Mouse (Mus musculus): ENCODE measurements around the gene Olfr1404. TPM values are rescaled to one million over a fixed set of nuclear protein-coding genes. Genes with fewer than 3 reads are reported as not detected.
"Not testable (repeated sequence)": the region's sequence is repeated elsewhere in the genome, so short reads cannot be mapped to it uniquely, and the experiment has no call there.

The Olfr1404 gene
- polyA plus RNA-seq (2014; fragmentation: Nextera tagmentation; extraction: Ambion mirVana) = not detected in 2 replicates

DNA sequence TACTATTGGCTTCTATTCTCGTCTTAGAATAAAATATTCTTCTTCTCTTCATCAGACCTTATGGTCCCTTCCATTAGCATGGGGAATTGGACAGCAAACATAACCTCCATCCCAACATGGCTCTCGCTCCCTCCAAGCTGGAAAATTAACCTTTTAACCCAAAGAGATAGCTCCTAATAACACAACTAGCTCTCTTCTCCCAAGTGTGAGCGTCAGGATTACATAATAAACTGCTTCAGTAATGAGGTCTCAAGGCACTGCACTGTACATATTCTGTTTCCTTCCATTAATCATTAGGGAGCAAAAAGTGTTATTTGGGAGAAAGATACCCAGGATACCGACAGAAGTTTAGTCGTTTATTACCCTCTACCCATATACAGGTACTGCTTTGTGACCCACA is at the start of gene Olfr1404:
Gene Olfr1404 (plus strand): TSS at position 301 of the 400 bp plus-strand sequence.
- DNase-seq (ENCODE audit: low spot score) = no peak
- 68% methylated on average over 5 of the region's 5 CpGs for WGBS
- no peak for ATAC-seq (replicated peaks; ENCODE audit: low FRiP score)
- Histone ChIP-seq H3K9ac (ENCODE audit: low read depth, low read length) (no peak within 1 kb of the TSS), H3K4me2 (no peak within 1 kb of the TSS), H3K9me3 (ENCODE audit: control insufficient read depth, low read length) (no peaks in the 10 kb centered on the region), H3K27me3 (replicated peaks; ENCODE audit: control insufficient read depth, insufficient read depth, low read length) (no peaks in the 10 kb centered on the region), H3K4me3 (ENCODE audit: low read depth, low read length) (no peak within 1 kb of the TSS), H3K27ac (ENCODE audit: low read depth, low read length) (no peak within 1 kb of the TSS), H3K36me3 (ENCODE audit: control insufficient read depth, insufficient read depth, low read length) (no peaks in the 10 kb centered on the region), H3K4me1 (replicated peaks; ENCODE audit: control insufficient read depth, insufficient read depth, low read length) (no peaks in the 10 kb centered on the region)

DNA sequence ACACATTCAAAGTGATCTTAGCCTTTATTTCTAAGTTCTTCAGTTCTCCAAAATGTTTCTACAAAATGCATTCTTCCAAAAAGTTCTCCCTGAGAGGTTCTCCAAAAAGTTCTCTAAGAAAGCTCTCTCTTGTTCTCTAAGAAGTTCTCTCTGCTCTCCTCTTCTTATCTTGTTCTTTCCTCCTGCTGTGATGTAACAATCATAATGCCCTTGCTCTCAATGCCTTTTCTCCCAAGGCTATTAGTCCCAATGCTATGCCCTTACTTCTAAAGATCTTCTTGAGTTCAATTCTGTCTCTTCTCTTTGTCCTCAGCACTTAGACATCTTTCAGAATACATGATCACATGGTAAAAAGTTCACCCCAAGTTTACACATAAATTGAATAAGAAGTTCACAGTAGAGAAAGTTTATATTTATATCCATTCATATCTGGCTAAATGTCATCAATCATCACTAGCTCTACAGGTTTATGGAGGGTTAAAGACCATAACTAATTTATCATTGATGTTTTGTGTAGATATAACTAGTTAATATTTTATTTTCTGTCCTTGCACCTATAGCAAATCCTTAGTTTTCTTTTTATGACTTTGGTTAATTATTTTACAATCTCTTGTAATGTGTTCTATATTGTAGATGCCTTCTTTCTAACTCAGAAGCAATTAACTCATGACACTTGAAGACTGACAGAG is 37.9 kb upstream of the Olfr1404 start:
- ATAC-seq (replicated peaks; ENCODE audit: low FRiP score) (no peak), DNase-seq (ENCODE audit: low spot score) (no peak)
- Histone ChIP-seq H3K27me3 (replicated peaks; ENCODE audit: control insufficient read depth, insufficient read depth, low read length) (no peaks in the 10 kb centered on the region), H3K4me3 (ENCODE audit: low read depth, low read length) (no peak overlapping the region), H3K36me3 (ENCODE audit: control insufficient read depth, insufficient read depth, low read length) (no peaks in the 10 kb centered on the region), H3K9ac (ENCODE audit: low read depth, low read length) (no peak overlapping the region), H3K4me1 (replicated peaks; ENCODE audit: control insufficient read depth, insufficient read depth, low read length) (no peaks in the 10 kb centered on the region), H3K27ac (ENCODE audit: low read depth, low read length) (no peak overlapping the region), H3K4me2 (no peak overlapping the region), H3K9me3 (ENCODE audit: control insufficient read depth, low read length) (no peaks in the 10 kb centered on the region)

DNA sequence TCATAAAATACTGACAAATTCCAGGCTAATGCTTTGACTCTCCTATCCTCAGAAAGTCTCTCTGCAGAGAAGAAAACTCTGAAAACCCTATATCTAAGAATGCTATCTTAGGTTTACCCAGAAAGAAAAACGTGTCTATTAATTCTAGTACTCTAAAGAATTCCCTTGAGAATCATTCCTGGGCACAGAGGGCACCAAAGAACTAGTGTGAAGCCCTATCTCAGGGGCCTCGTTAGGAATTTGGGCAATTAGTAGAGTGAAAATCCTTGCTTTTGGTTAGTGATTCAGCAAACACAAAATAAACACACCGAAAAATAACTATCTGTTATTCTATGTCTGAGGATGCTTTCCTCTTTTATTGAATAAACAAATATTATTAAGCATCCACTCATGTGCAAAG is 21.7 kb upstream of the Olfr1404 start, which contains the start of gene Olfr1406:
Gene Olfr1406 (minus strand): TSS at position 101 of the 400 bp plus-strand sequence.
- no peak for ATAC-seq (replicated peaks; ENCODE audit: low FRiP score)
- Histone ChIP-seq H3K36me3 (ENCODE audit: control insufficient read depth, insufficient read depth, low read length) (no peaks in the 10 kb centered on the region), H3K4me3 (ENCODE audit: low read depth, low read length) (no peak within 1 kb of the TSS), H3K9me3 (ENCODE audit: control insufficient read depth, low read length) (no peaks in the 10 kb centered on the region), H3K9ac (ENCODE audit: low read depth, low read length) (no peak within 1 kb of the TSS), H3K27ac (ENCODE audit: low read depth, low read length) (no peak within 1 kb of the TSS), H3K4me2 (no peak within 1 kb of the TSS), H3K4me1 (replicated peaks; ENCODE audit: control insufficient read depth, insufficient read depth, low read length) (no peaks in the 10 kb centered on the region), H3K27me3 (replicated peaks; ENCODE audit: control insufficient read depth, insufficient read depth, low read length) (no peaks in the 10 kb centered on the region)
- WGBS = 53% methylated on average over 3 of the region's 3 CpGs
- DNase-seq (ENCODE audit: low spot score) = no peak

- 39% methylated on average over 3 of the region's 3 CpGs for WGBS
- Histone ChIP-seq H3K4me2 (no peak overlapping the region), H3K27ac (ENCODE audit: low read depth, low read length) (no peak overlapping the region), H3K9ac (ENCODE audit: low read depth, low read length) (no peak overlapping the region), H3K9me3 (ENCODE audit: control insufficient read depth, low read length) (no peaks in the 10 kb centered on the region), H3K27me3 (replicated peaks; ENCODE audit: control insufficient read depth, insufficient read depth, low read length) (no peaks in the 10 kb centered on the region), H3K36me3 (ENCODE audit: control insufficient read depth, insufficient read depth, low read length) (no peaks in the 10 kb centered on the region), H3K4me3 (ENCODE audit: low read depth, low read length) (no peak overlapping the region), H3K4me1 (replicated peaks; ENCODE audit: control insufficient read depth, insufficient read depth, low read length) (no peaks in the 10 kb centered on the region)
- ATAC-seq (replicated peaks; ENCODE audit: low FRiP score) (no peak), DNase-seq (ENCODE audit: low spot score) (no peak)
Measured at GRCm38 (mm10) chr1:173192059-173192458, 20.1 kb upstream of the Olfr1404 start.

- no peak overlapping the region for H3K4me2 ChIP-seq
- H3K27me3 ChIP-seq (replicated peaks; ENCODE audit: control insufficient read depth, insufficient read depth, low read length) = no peaks in the 10 kb centered on the region
- H3K4me1 ChIP-seq (replicated peaks; ENCODE audit: control insufficient read depth, insufficient read depth, low read length) = no peaks in the 10 kb centered on the region
- no peaks in the 10 kb centered on the region for H3K36me3 ChIP-seq (ENCODE audit: control insufficient read depth, insufficient read depth, low read length)
- ATAC-seq (replicated peaks; ENCODE audit: low FRiP score) (no peak), DNase-seq (ENCODE audit: low spot score) (no peak)
- H3K4me3 ChIP-seq (ENCODE audit: low read depth, low read length) = no peak overlapping the region
- no peak overlapping the region for H3K9ac ChIP-seq (ENCODE audit: low read depth, low read length)
- 64% methylated on average over 2 of the region's 2 CpGs for WGBS
- no peaks in the 10 kb centered on the region for H3K9me3 ChIP-seq (ENCODE audit: control insufficient read depth, low read length)
- no peak overlapping the region for H3K27ac ChIP-seq (ENCODE audit: low read depth, low read length)
Measured at GRCm38 (mm10) chr1:173196359-173196758, 15.8 kb upstream of the Olfr1404 start.

- Histone ChIP-seq H3K4me3 (ENCODE audit: low read depth, low read length) (no peak within 1 kb of the TSS), H3K4me1 (replicated peaks; ENCODE audit: control insufficient read depth, insufficient read depth, low read length) (no peaks in the 10 kb centered on the region), H3K9me3 (ENCODE audit: control insufficient read depth, low read length) (no peaks in the 10 kb centered on the region), H3K27ac (ENCODE audit: low read depth, low read length) (no peak within 1 kb of the TSS), H3K36me3 (ENCODE audit: control insufficient read depth, insufficient read depth, low read length) (no peaks in the 10 kb centered on the region), H3K4me2 (no peak within 1 kb of the TSS), H3K27me3 (replicated peaks; ENCODE audit: control insufficient read depth, insufficient read depth, low read length) (no peaks in the 10 kb centered on the region), H3K9ac (ENCODE audit: low read depth, low read length) (no peak within 1 kb of the TSS)
- no peak for DNase-seq (ENCODE audit: low spot score)
- ATAC-seq (replicated peaks; ENCODE audit: low FRiP score) = no peak
- WGBS = 75% methylated on average over 5 of the region's 5 CpGs
Measured at GRCm38 (mm10) chr1:173197508-173197907, 14.7 kb upstream of the Olfr1404 start, which contains the start of gene Olfr218. Gene Olfr218 (plus strand): TSS chr1:173197808.

GRCm38 (mm10) chr1:173216481-173216880 is 4.3 kb downstream of the Olfr1404 start:
- Histone ChIP-seq H3K27ac (ENCODE audit: low read depth, low read length) (no peak overlapping the region), H3K36me3 (ENCODE audit: control insufficient read depth, insufficient read depth, low read length) (no peaks in the 10 kb centered on the region)
- DNase-seq (ENCODE audit: low spot score) = no peak

GRCm38 (mm10) chr1:173227081-173227480 is 14.9 kb downstream of the Olfr1404 start, which contains the start of gene Fcer1a:
Gene Fcer1a (minus strand): TSS chr1:173227214.
- 41% methylated on average over 2 of the region's 2 CpGs for WGBS
- Histone ChIP-seq H3K4me1 (replicated peaks; ENCODE audit: control insufficient read depth, insufficient read depth, low read length) (no peaks in the 10 kb centered on the region), H3K4me2 (no peak within 1 kb of the TSS), H3K9me3 (ENCODE audit: control insufficient read depth, low read length) (no peaks in the 10 kb centered on the region), H3K9ac (ENCODE audit: low read depth, low read length) (no peak within 1 kb of the TSS), H3K27me3 (replicated peaks; ENCODE audit: control insufficient read depth, insufficient read depth, low read length) (no peaks in the 10 kb centered on the region), H3K36me3 (ENCODE audit: control insufficient read depth, insufficient read depth, low read length) (no peaks in the 10 kb centered on the region), H3K4me3 (ENCODE audit: low read depth, low read length) (no peak within 1 kb of the TSS), H3K27ac (ENCODE audit: low read depth, low read length) (no peak within 1 kb of the TSS)
- DNase-seq (ENCODE audit: low spot score) (no peak), ATAC-seq (replicated peaks; ENCODE audit: low FRiP score) (no peak)

More at GRCm38 (mm10) chr1:173216481-173216880, 4.3 kb downstream of the Olfr1404 start:
- Histone ChIP-seq H3K4me1 (replicated peaks; ENCODE audit: control insufficient read depth, insufficient read depth, low read length) (no peaks in the 10 kb centered on the region), H3K9ac (ENCODE audit: low read depth, low read length) (no peak overlapping the region), H3K9me3 (ENCODE audit: control insufficient read depth, low read length) (no peaks in the 10 kb centered on the region), H3K4me2 (no peak overlapping the region), H3K27me3 (replicated peaks; ENCODE audit: control insufficient read depth, insufficient read depth, low read length) (no peaks in the 10 kb centered on the region), H3K4me3 (ENCODE audit: low read depth, low read length) (no peak overlapping the region)
- 83% methylated on average over 3 of the region's 3 CpGs for WGBS
- no peak for ATAC-seq (replicated peaks; ENCODE audit: low FRiP score)

DNA sequence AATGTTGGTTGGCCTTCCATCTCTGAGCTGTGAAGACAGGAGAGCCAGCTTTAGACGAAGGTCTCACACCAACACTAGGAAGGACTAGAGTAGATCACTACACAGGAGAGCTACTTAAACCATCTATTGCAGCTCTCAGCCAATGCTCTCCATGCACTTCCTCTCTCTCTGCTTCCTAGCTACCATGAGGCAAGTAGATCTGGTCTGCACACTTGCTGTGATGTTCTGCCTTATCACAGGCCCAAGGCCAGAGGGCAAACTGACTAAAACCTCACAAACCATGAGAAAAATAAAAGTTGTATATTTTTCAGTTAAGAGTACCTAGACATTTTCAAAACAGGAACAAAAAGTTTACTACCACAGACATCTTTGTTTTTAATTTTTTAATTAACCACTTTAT is 24.8 kb downstream of the Olfr1404 start:
- H3K36me3 ChIP-seq (ENCODE audit: control insufficient read depth, insufficient read depth, low read length); H3K27ac ChIP-seq (ENCODE audit: low read depth, low read length); H3K9ac ChIP-seq (ENCODE audit: low read depth, low read length); H3K4me1 ChIP-seq (replicated peaks; ENCODE audit: control insufficient read depth, insufficient read depth, low read length); DNase-seq (ENCODE audit: low spot score); H3K4me3 ChIP-seq (ENCODE audit: low read depth, low read length); H3K27me3 ChIP-seq (replicated peaks; ENCODE audit: control insufficient read depth, insufficient read depth, low read length); H3K4me2 ChIP-seq; H3K9me3 ChIP-seq (ENCODE audit: control insufficient read depth, low read length); ATAC-seq (replicated peaks; ENCODE audit: low FRiP score): not testable (repeated sequence)
- 82% methylated on average over 1 of the region's 1 CpGs for WGBS
